Mouse (Mus musculus) ES-Bruce4 (cell line): Measurements from ENCODE around the gene Pls1. TPM values are rescaled to one million over a fixed set of nuclear protein-coding genes. Genes with fewer than 3 reads are reported as not detected.
A peak's percentile ranks its signal among the peaks of the same experiment; 100 is the strongest.

ENCODE experiments used
- H3K27ac ChIP-seq: 2 replicates; pipeline ENCODE4 v1.5.1; 2012; ENCODE audit warnings: low read length, inconsistent platforms; ENCODE audit not compliant: insufficient read depth
- H3K27me3 ChIP-seq: 2 replicates; pipeline ENCODE4 v1.6.1; 2012; ENCODE audit warnings: mild to moderate bottlenecking, low read length, inconsistent platforms; ENCODE audit not compliant: control insufficient read depth, poor library complexity, insufficient read depth, severe bottlenecking
- H3K36me3 ChIP-seq: 2 replicates; pipeline ENCODE4 v1.6.1; 2012; ENCODE audit warnings: inconsistent platforms, mild to moderate bottlenecking, low read length, moderate library complexity; ENCODE audit not compliant: control insufficient read depth, poor library complexity, insufficient read depth, severe bottlenecking
- H3K4me1 ChIP-seq: one replicate; pipeline ENCODE4 v1.8.1; 2011; ENCODE audit warnings: low read length; ENCODE audit not compliant: control insufficient read depth, insufficient read depth
- H3K4me3 ChIP-seq: 2 replicates; pipeline ENCODE4 v1.5.1; 2011; ENCODE audit warnings: low read depth, mild to moderate bottlenecking, low read length
- H3K9ac ChIP-seq: 2 replicates; pipeline ENCODE4 v1.6.1; 2012; ENCODE audit warnings: low read depth, mild to moderate bottlenecking, inconsistent platforms; ENCODE audit not compliant: poor library complexity, severe bottlenecking
- H3K9me3 ChIP-seq: replicated peaks from 2 replicates; pipeline ENCODE4 v1.6.1; 2012; ENCODE audit warnings: mild to moderate bottlenecking, low read length, inconsistent platforms; ENCODE audit not compliant: control insufficient read depth, poor library complexity, insufficient read depth, severe bottlenecking
- CTCF ChIP-seq: IDR thresholded peaks from one replicate; pipeline ENCODE4 v1.8.1; 2011; ENCODE audit warnings: low read depth, low read length
- EP300 ChIP-seq: IDR thresholded peaks from 2 replicates; pipeline ENCODE4 v1.6.1; 2011; ENCODE audit warnings: low read depth, low read length; ENCODE audit not compliant: insufficient read depth
- POLR2A ChIP-seq: IDR thresholded peaks from one replicate; pipeline ENCODE4 v1.8.1; 2011; ENCODE audit warnings: low read length; ENCODE audit not compliant: insufficient read depth
- polyA plus RNA-seq: library from polyadenylated mRNA; stranded (reverse); fragments of >200 nt; gene quantifications from 2 replicates; pipeline ENCODE4 v1.2.4, GENCODE M21; 2011; ENCODE audit warnings: low read depth; ENCODE audit not compliant: missing spikeins, insufficient read depth, insufficient read length

Pls1 gene
- polyA plus RNA-seq, 1 experiment, result 5.9 TPM

- Histone ChIP-seq H3K4me1 (no peaks in the 10 kb centered on the region), H3K4me3 (peak within 1 kb of the TSS; percentile 72), H3K27ac (no peak within 1 kb of the TSS), H3K9ac (peak within 1 kb of the TSS; percentile 51), H3K36me3 (no peaks in the 10 kb centered on the region), H3K27me3 (0 out of 2 replicates have a peak, but pooled peaks cover 1% of the 10 kb centered on the region), H3K9me3 (no peaks in the 10 kb centered on the region)
- TF ChIP-seq POLR2A (no peak), CTCF (no peak), EP300 (no peak)
These were observed 95.0 kb downstream of the Pls1 start, which contains the start of gene Trpc1 for GRCm38 (mm10) chr9:95750037-95750511. TSS of gene Trpc1 (minus strand) at chr9:95750375.

- TF ChIP-seq POLR2A (no peak), EP300 (no peak), CTCF (no peak)
- peak overlapping the region; percentile 72 for H3K4me3 ChIP-seq
- H3K27ac ChIP-seq, result no peak overlapping the region
- H3K9ac ChIP-seq, result peak overlapping the region; percentile 51
- no peaks in the 10 kb centered on the region for H3K36me3 ChIP-seq
- H3K4me1 ChIP-seq, result no peaks in the 10 kb centered on the region
- H3K9me3 ChIP-seq, result no peaks in the 10 kb centered on the region
- H3K27me3 ChIP-seq, result 0 out of 2 replicates have a peak, but pooled peaks cover 1% of the 10 kb centered on the region
These were observed 95.6 kb downstream of the Pls1 start for GRCm38 (mm10) chr9:95749461-95749928.

DNA sequence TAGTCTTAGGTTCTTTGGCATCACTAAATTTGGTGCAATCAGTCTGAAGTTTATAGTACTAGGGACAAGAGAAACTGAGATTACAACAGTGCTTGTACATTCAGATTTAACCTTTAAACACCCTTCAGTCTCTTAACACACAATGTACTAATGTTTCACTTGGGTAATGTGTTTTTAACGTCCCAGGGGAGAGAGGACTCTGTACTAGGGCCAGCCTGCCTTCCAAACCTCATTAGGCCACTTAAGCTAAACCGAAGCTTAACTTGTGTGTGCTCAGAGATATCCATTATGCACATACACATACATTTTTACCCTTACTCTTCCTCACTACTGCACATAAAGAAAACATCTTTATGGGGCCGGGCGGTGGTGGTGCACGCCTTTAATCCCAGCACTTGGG, 97.8 kb downstream of the Pls1 start:
- H3K9me3 ChIP-seq, result no peaks in the 10 kb centered on the region
- no peak overlapping the region for H3K27ac ChIP-seq
- TF ChIP-seq EP300, result no peak
- no peak for TF ChIP-seq POLR2A
- TF ChIP-seq CTCF, result no peak
- H3K27me3 ChIP-seq, result 0 out of 2 replicates have a peak, but pooled peaks cover 1% of the 10 kb centered on the region
- no peaks in the 10 kb centered on the region for H3K4me1 ChIP-seq
- H3K9ac ChIP-seq, result no peak overlapping the region
- H3K4me3 ChIP-seq, result no peak overlapping the region
- H3K36me3 ChIP-seq, result no peaks in the 10 kb centered on the region

GRCm38 (mm10) chr9:95744845-95745613, 100.1 kb downstream of the Pls1 start:
- Histone ChIP-seq H3K9me3 (no peaks in the 10 kb centered on the region), H3K4me3 (no peak overlapping the region), H3K27me3 (0 out of 2 replicates have a peak, but pooled peaks cover 1% of the 10 kb centered on the region), H3K4me1 (no peaks in the 10 kb centered on the region), H3K36me3 (no peaks in the 10 kb centered on the region), H3K9ac (no peak overlapping the region), H3K27ac (no peak overlapping the region)
- TF ChIP-seq POLR2A (no peak), CTCF (no peak), EP300 (no peak)

GRCm38 (mm10) chr9:95736238-95736637, 108.9 kb downstream of the Pls1 start:
- H3K9me3 ChIP-seq, result no peaks in the 10 kb centered on the region
- no peaks in the 10 kb centered on the region for H3K4me1 ChIP-seq
- no peak overlapping the region for H3K9ac ChIP-seq
- no peaks in the 10 kb centered on the region for H3K27me3 ChIP-seq
- H3K4me3 ChIP-seq, result no peak overlapping the region
- no peaks in the 10 kb centered on the region for H3K36me3 ChIP-seq
- TF ChIP-seq EP300 (no peak), CTCF (no peak)
- H3K27ac ChIP-seq, result no peak overlapping the region

- H3K4me1 ChIP-seq, result no peaks in the 10 kb centered on the region
- no peak overlapping the region for H3K9ac ChIP-seq
- no peaks in the 10 kb centered on the region for H3K36me3 ChIP-seq
- H3K27ac ChIP-seq, result no peak overlapping the region
- no peak for TF ChIP-seq POLR2A
- no peak for TF ChIP-seq CTCF
- no peak for TF ChIP-seq EP300
- H3K9me3 ChIP-seq, result no peaks in the 10 kb centered on the region
- no peaks in the 10 kb centered on the region for H3K27me3 ChIP-seq
- H3K4me3 ChIP-seq, result no peak overlapping the region
These were observed 132.5 kb downstream of the Pls1 start for GRCm38 (mm10) chr9:95712574-95712973.
